Mouse (Mus musculus) intestine, postnatal 0 days (tissue): ENCODE measurements around the gene Spryd4. TPM values are rescaled to one million over a fixed set of nuclear protein-coding genes. Genes with fewer than 3 reads are reported as not detected.
A peak's percentile ranks its signal among the peaks of the same experiment; 100 is the strongest.

Experiments
- ATAC-seq: fragments of 200-750 bp; cut with Nextera tagmentation; 2 replicates; pipeline ENCODE4 v1.8.0; 2017; ENCODE audit warnings: mild to moderate bottlenecking, moderate TSS enrichment, moderate library complexity
- H3K27ac ChIP-seq: fragments of 300-500 bp; sonication (generic); 2 replicates; pipeline ENCODE4 v1.5.1; 2014; ENCODE audit warnings: mild to moderate bottlenecking, low read depth, low read length, moderate library complexity
- H3K27me3 ChIP-seq: fragments of 300-500 bp; sonication (generic); replicated peaks from 2 replicates; pipeline ENCODE4 v1.6.1; 2014; ENCODE audit warnings: low read length, mixed read lengths; ENCODE audit not compliant: control insufficient read depth, insufficient read depth
- H3K36me3 ChIP-seq: fragments of 300-500 bp; sonication (generic); 2 replicates; pipeline ENCODE4 v1.6.1; 2014; ENCODE audit warnings: mild to moderate bottlenecking, moderate library complexity; ENCODE audit not compliant: control insufficient read depth, insufficient read depth
- H3K4me1 ChIP-seq: fragments of 300-500 bp; sonication (generic); replicated peaks from 2 replicates; pipeline ENCODE4 v1.6.1; 2014; ENCODE audit warnings: antibody characterized with exemption, low read length, mixed read lengths; ENCODE audit not compliant: control insufficient read depth, insufficient read depth
- H3K4me2 ChIP-seq: fragments of 300-500 bp; sonication (generic); replicated peaks from 2 replicates; pipeline ENCODE4 v1.6.1; 2014; ENCODE audit warnings: low read depth, mild to moderate bottlenecking, moderate library complexity
- H3K4me3 ChIP-seq: fragments of 300-500 bp; sonication (generic); 2 replicates; pipeline ENCODE4 v1.5.1; 2014; ENCODE audit warnings: low read depth, low read length
- H3K9ac ChIP-seq: fragments of 300-500 bp; sonication (generic); 2 replicates; pipeline ENCODE4 v1.6.1; 2014; ENCODE audit warnings: mild to moderate bottlenecking, low read depth, low read length
- H3K9me3 ChIP-seq: fragments of 300-500 bp; sonication (generic); 2 replicates; pipeline ENCODE4 v1.6.1; 2016; ENCODE audit warnings: mixed run types; ENCODE audit not compliant: control insufficient read depth
- CTCF ChIP-seq: sonication (generic); IDR thresholded peaks from 2 replicates; pipeline ENCODE4 v1.5.1; 2016; ENCODE audit warnings: low read depth, mild to moderate bottlenecking, control low read depth, antibody characterized with exemption, moderate library complexity
- WGBS: fragments of 180-500 bp; shearing (Covaris S2); extraction: QIAGEN DNeasy Blood & Tissue Kit; methylation state at CpG from one replicate; pipeline ENCODE4 v1.1.7; 2014; 5-methylcytosine and 5-hydroxymethylcytosine counted together
- polyA plus RNA-seq: library from polyadenylated mRNA; unstranded; fragments of >200 nt; fragmentation: Nextera tagmentation; extraction: Ambion mirVana; gene quantifications from 2 replicates; pipeline ENCODE4 v1.2.1, GENCODE M21; 2015

The Spryd4 gene
- polyA plus RNA-seq, 1 experiment from 2014 or later: 23.2 TPM

- Histone ChIP-seq H3K27ac (no peak within 1 kb of the TSS), H3K36me3 (peaks cover 31% of the 10 kb centered on the region), H3K9ac (no peak within 1 kb of the TSS), H3K4me3 (no peak within 1 kb of the TSS), H3K4me2 (no peak within 1 kb of the TSS), H3K4me1 (no peaks in the 10 kb centered on the region), H3K9me3 (no peaks in the 10 kb centered on the region), H3K27me3 (no peaks in the 10 kb centered on the region)
- TF ChIP-seq CTCF: no peak
- WGBS: 60% methylated on average over 4 of the region's 4 CpGs
- ATAC-seq: no peak
Observed at GRCm38 (mm10) chr10:128253677-128254255, 42.2 kb upstream of the Spryd4 start, which contains the start of gene Apon. Gene Apon (plus strand): TSS chr10:128254096.

GRCm38 (mm10) chr10:128250565-128250964, 39.0 kb upstream of the Spryd4 start:
- Histone ChIP-seq H3K4me3 (no peak overlapping the region), H3K4me2 (no peak overlapping the region), H3K9ac (no peak overlapping the region), H3K36me3 (peaks cover 45% of the 10 kb centered on the region), H3K27ac (no peak overlapping the region), H3K9me3 (no peaks in the 10 kb centered on the region), H3K27me3 (no peaks in the 10 kb centered on the region), H3K4me1 (no peaks in the 10 kb centered on the region)
- TF ChIP-seq CTCF: no peak
- no peak for ATAC-seq
- WGBS: 92% methylated on average over 13 of the region's 13 CpGs

GRCm38 (mm10) chr10:128247020-128247732, 35.6 kb upstream of the Spryd4 start:
- H3K9ac ChIP-seq: no peak overlapping the region
- no peaks in the 10 kb centered on the region for H3K9me3 ChIP-seq
- H3K4me3 ChIP-seq: no peak overlapping the region
- no peak for ATAC-seq
- no peaks in the 10 kb centered on the region for H3K27me3 ChIP-seq
- H3K36me3 ChIP-seq: peaks cover 53% of the 10 kb centered on the region
- TF ChIP-seq CTCF: no peak
- whole genome bisulfite sequencing: 77% methylated on average over 17 of the region's 17 CpGs
- H3K4me2 ChIP-seq: no peak overlapping the region; the same call in 1 of the 2 replicates
- H3K27ac ChIP-seq: no peak overlapping the region
- no peaks in the 10 kb centered on the region for H3K4me1 ChIP-seq

- Histone ChIP-seq H3K27me3 (no peaks in the 10 kb centered on the region), H3K9ac (no peak overlapping the region), H3K9me3 (no peaks in the 10 kb centered on the region), H3K4me3 (no peak overlapping the region), H3K4me1 (no peaks in the 10 kb centered on the region), H3K4me2 (no peak overlapping the region), H3K27ac (peak overlapping the region; percentile 46; the same call in 1 of the 2 replicates), H3K36me3 (peaks cover 28% of the 10 kb centered on the region)
- no peak for TF ChIP-seq CTCF
- 93% methylated on average over 15 of the region's 15 CpGs for WGBS
- no peak for ATAC-seq
Observed at GRCm38 (mm10) chr10:128244121-128244520, 32.5 kb upstream of the Spryd4 start.

- H3K4me1 ChIP-seq: no peaks in the 10 kb centered on the region
- H3K27ac ChIP-seq: no peak overlapping the region
- H3K4me3 ChIP-seq: no peak overlapping the region
- WGBS: 85% methylated on average over 8 of the region's 8 CpGs
- no peak overlapping the region for H3K4me2 ChIP-seq
- H3K9ac ChIP-seq: no peak overlapping the region
- TF ChIP-seq CTCF: no peak
- H3K27me3 ChIP-seq: no peaks in the 10 kb centered on the region
- no peaks in the 10 kb centered on the region for H3K9me3 ChIP-seq
- no peak for ATAC-seq
- H3K36me3 ChIP-seq: peaks cover 28% of the 10 kb centered on the region
Observed at GRCm38 (mm10) chr10:128243252-128243651, 31.6 kb upstream of the Spryd4 start.

GRCm38 (mm10) chr10:128240131-128240530, 28.5 kb upstream of the Spryd4 start:
- 72% methylated on average over 18 of the region's 18 CpGs for WGBS
- no peak overlapping the region for H3K4me2 ChIP-seq
- no peak for ATAC-seq

More at GRCm38 (mm10) chr10:128240131-128240530, 28.5 kb upstream of the Spryd4 start:
- no peak for TF ChIP-seq CTCF
- H3K9ac ChIP-seq: no peak overlapping the region
- H3K27ac ChIP-seq: no peak overlapping the region
- no peaks in the 10 kb centered on the region for H3K9me3 ChIP-seq
- peaks cover 12% of the 10 kb centered on the region for H3K36me3 ChIP-seq
- no peaks in the 10 kb centered on the region for H3K4me1 ChIP-seq
- no peak overlapping the region for H3K4me3 ChIP-seq
- no peaks in the 10 kb centered on the region for H3K27me3 ChIP-seq
